Mouse (Mus musculus) left cerebral cortex, adult 18-20 months (tissue): Measurements from ENCODE around the gene Fam243. TPM values are rescaled to one million over a fixed set of nuclear protein-coding genes. Genes with fewer than 3 reads are reported as not detected.

ENCODE experiments used
- DNase-seq, 2 experiments: peaks; one replicate each; pipeline ENCODE4 v3.0.0; 2021 to 2022; ENCODE audit warnings: low spot score in 2 of 2, mixed read lengths in 1 of 2
- total RNA-seq, 2 experiments: library from RNA; stranded (reverse); gene quantifications; 2 replicates each; pipeline ENCODE4 v1.2.3; 2021

Gene Fam243
- total RNA-seq, 2 experiments from 2014 or later: not detected

GRCm38 (mm10) chr16:92320361-92320760 is 880 bp downstream of the Fam243 start:
- DNase-seq: no peak

GRCm38 (mm10) chr16:92319353-92320109 is 1.7 kb downstream of the Fam243 start:
- DNase-seq: peak; percentile 54 to 70

- DNase-seq: no peak
These were observed 5.0 kb downstream of the Fam243 start for GRCm38 (mm10) chr16:92316049-92316738.

GRCm38 (mm10) chr16:92313953-92314741 is 7.1 kb downstream of the Fam243 start:
- DNase-seq: peak; percentile 42

GRCm38 (mm10) chr16:92309126-92309525 is 12.1 kb downstream of the Fam243 start:
- DNase-seq: no peak

- DNase-seq: no peak
These were observed 13.3 kb downstream of the Fam243 start for GRCm38 (mm10) chr16:92307947-92308346.

- no peak for DNase-seq
These were observed 15.7 kb downstream of the Fam243 start for GRCm38 (mm10) chr16:92305519-92305918.

GRCm38 (mm10) chr16:92302506-92302905 is 18.7 kb downstream of the Fam243 start:
- no peak for DNase-seq

GRCm38 (mm10) chr16:92301989-92302388 is 19.3 kb downstream of the Fam243 start:
- DNase-seq: no peak

- DNase-seq: peak in 1 of 2 experiments; percentile 15
These were observed 19.8 kb downstream of the Fam243 start for GRCm38 (mm10) chr16:92301412-92301806.

GRCm38 (mm10) chr16:92300649-92301411 is 20.4 kb downstream of the Fam243 start, which contains the start of gene Smim11:
TSS of gene Smim11 (plus strand) at chr16:92301286.
- peak; percentile 96 to 97 for DNase-seq

GRCm38 (mm10) chr16:92295328-92295727 is 25.9 kb downstream of the Fam243 start:
- DNase-seq: no peak

GRCm38 (mm10) chr16:92294267-92294970 is 26.8 kb downstream of the Fam243 start:
- DNase-seq: no peak

- no peak for DNase-seq
These were observed 29.1 kb downstream of the Fam243 start, which contains the start of gene Kcne2 for GRCm38 (mm10) chr16:92292101-92292500. TSS of gene Kcne2 (plus strand) at chr16:92292389.

- DNase-seq: no peak
These were observed 31.2 kb downstream of the Fam243 start for GRCm38 (mm10) chr16:92290045-92290444.

- no peak for DNase-seq
These were observed 32.5 kb downstream of the Fam243 start for GRCm38 (mm10) chr16:92288778-92289177.

GRCm38 (mm10) chr16:92286609-92287008 is 34.6 kb downstream of the Fam243 start:
- peak; percentile 87 to 94 for DNase-seq

- no peak for DNase-seq
These were observed 36.2 kb downstream of the Fam243 start for GRCm38 (mm10) chr16:92285068-92285467.

- DNase-seq: no peak
These were observed 38.6 kb downstream of the Fam243 start for GRCm38 (mm10) chr16:92282671-92283070.

GRCm38 (mm10) chr16:92275526-92275925 is 45.7 kb downstream of the Fam243 start:
- no peak for DNase-seq
